Mouse (Mus musculus) embryo, embryonic 11 days (tissue): ENCODE measurements around the gene Camk1.

Source experiments
- DNase-seq: peaks from one replicate; pipeline ENCODE4 v3.0.0-alpha.2; 2015

Camk1 gene

DNA sequence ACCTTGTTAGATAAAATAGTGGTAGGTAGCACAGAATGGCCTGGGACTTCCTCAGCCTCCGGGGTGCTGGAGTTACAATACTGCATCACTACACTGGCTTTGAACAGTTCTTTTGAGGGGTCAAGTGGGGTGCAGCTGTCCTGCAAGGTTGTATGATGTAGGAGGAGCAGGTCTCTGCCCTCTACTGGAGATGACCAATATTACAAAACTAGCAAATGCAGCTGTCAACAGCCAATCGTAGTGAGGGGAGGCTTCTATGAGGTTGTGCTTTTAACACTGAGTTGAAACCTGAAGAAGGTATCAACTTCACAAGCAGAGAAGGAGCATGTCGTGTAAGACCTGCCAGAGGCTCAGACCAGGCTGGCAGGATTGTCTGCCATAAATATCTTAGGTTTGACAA lies 41.5 kb downstream of the Camk1 start:
- DNase-seq, result peak; percentile 53

- no peak for DNase-seq
These were observed 42.4 kb downstream of the Camk1 start for GRCm38 (mm10) chr6:113301350-113301749.

DNA sequence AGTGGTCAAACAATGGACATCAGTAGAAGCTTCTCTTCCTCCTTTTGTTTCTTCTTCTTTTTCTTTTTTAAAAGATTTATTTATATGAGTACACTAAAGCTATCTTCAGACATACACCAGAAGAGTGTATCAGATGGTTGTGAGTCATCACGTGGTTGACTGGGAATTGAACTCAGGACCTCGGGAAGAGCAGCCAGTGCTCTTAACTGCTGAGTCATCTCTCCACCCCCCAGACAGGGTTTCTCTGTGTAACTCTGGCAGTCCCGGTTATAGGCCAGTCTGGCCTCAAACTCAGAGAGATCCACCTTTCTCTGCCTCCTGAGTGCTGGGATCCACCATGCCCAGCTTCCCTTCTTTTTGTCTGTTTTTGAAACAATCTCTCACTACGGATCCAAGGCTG lies 47.1 kb downstream of the Camk1 start:
- DNase-seq, result no peak

DNA sequence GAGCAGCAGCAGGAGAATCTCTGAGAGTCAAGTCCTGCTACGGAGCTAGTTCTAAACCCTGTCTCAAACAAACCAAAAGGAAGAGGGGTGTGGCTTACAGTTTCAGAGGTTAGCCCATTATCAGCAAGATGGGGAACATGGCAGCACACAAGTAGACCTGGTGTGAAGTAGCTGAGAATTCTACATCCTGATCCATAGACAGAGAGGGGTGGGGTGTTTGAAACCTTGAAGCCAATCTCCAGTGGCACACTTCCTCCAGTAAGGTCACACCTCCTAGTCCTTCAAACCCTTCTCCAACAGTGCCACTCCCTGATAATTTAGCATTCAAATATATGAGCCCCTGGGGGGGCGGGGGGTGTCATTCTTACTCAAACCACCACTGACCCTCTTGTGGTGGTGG lies 47.7 kb downstream of the Camk1 start:
- DNase-seq, result no peak

- no peak for DNase-seq
These were observed 50.8 kb downstream of the Camk1 start for GRCm38 (mm10) chr6:113292938-113293337.

- DNase-seq, result no peak
These were observed 53.4 kb downstream of the Camk1 start for GRCm38 (mm10) chr6:113290346-113290745.

DNA sequence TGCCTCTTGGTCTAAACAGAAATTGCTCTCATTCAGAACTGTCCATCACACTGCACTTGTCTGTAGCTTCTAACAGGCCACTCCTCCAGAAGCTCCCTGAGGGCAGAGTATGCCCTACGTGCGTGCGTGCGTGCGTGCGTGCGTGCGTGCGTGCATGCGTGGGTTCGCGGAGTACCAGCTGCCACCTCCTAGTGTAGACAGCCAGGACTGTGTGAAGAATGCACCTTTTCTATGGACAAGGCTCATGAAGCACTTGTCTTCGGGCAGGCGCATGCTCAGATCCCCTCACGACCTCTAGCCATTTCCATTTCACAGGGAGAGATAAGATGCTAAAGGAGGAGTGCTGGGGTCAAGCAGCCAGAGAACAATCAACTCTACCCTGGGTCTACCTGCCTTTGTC lies 54.4 kb downstream of the Camk1 start:
- DNase-seq, result no peak

- DNase-seq, result no peak
These were observed 56.5 kb downstream of the Camk1 start for GRCm38 (mm10) chr6:113287236-113287635.

DNA sequence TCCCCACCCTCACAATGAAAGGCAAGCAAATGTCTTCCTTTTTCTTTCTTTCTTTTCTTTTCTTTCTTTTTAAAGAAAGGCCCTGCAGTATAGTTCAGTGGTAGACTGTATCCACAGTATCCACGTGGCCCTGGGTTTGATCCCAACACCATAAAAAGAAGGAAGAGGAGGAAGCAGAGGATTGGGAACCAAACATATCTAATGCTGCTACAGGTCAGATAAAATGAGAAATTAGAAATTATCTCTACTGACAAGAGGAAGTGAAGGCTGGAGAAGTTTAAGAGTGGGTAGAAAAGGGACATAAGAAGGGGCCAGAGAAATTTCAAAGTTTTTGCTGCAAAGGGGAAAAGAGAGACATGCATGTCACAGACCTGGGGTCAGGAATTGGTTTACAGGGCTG lies 57.5 kb downstream of the Camk1 start:
- DNase-seq, result no peak

GRCm38 (mm10) chr6:113284931-113285330 lies 58.9 kb downstream of the Camk1 start:
- DNase-seq, result no peak
